Mouse (Mus musculus) heart, postnatal 36 days (tissue): ENCODE data around the gene Myt1. TPM values are rescaled to one million over a fixed set of nuclear protein-coding genes. Genes with fewer than 3 reads are reported as not detected.
A peak's percentile ranks its signal among the peaks of the same experiment; 100 is the strongest.

ENCODE experiments used
- DNase-seq, 2 experiments: peaks; one replicate each; pipeline ENCODE4 v3.0.0; 2021 to 2022
- intact Hi-C: fragments of 180-260 bp; cut with DNase I; formaldehyde crosslinking; loops from one replicate; pipeline ENCODE4 v1.15.1; 2025
- total RNA-seq, 2 experiments: library from RNA; stranded (reverse); gene quantifications; 2 replicates each; pipeline ENCODE4 v1.2.3; 2021

The Myt1 gene
- not detected for total RNA-seq

GRCm38 (mm10) chr2:181763006-181763830, at the start of gene Myt1:
Myt1 (plus strand) TSS chr2:181763332.
- intact Hi-C loops, result no loop called here
- no peak for DNase-seq

- intact Hi-C loops, result no loop called here
- DNase-seq, result no peak
Observed at GRCm38 (mm10) chr2:181713749-181714148, 49.4 kb upstream of the Myt1 start.

DNA sequence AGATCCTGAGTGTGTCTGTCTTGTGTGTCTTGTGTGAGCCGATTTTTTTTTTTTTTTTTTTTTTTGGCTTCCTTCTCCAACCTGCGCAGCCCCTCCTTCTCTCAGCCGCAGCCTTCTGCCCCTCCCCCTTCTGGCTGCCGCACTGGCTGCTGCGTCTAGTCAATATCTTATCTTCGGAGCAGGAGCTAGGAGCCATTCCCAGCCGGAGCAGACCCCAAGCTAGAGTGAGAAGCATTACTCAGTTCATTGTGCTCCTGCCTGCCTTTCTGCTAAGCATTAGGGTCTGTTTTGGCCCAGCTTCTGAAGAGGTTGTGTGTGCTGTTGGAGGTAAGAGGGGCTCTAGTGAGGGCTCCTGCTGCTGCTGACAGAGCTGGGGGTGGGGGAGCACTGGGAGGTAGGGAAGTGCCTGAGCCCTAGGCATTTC, 48.2 kb upstream of the Myt1 start, which contains the start of gene Oprl1:
Gene Oprl1 (plus strand): TSS at position 114 of the 424 bp plus-strand sequence.
- DNase-seq, result no peak
- intact Hi-C loops, result no loop called here

- intact Hi-C loops, result no loop called here
- no peak for DNase-seq
Observed at GRCm38 (mm10) chr2:181715382-181715781, 47.8 kb upstream of the Myt1 start.

DNA sequence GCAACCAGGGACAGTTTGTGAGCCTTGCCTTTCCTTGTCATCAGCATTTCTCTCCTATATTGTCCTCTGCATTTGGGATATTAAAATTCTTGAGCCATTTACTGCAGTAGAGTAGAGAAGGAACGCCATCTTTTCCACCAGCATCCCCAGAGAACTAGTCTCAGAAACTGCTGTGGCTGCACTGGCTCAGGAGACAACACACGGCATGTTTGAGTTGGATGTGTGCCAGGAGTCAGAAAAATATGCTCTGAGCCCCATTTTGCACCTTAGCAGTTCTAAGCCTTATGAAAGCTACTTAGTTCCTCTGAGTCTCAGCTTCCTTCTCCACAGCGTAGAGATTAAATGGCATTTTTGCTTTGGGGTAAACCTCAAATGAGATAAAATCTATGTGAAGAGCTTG, 46.1 kb upstream of the Myt1 start:
- intact Hi-C loops, result no loop called here
- no peak for DNase-seq

- DNase-seq, result no peak
- intact Hi-C loops, result no loop called here
Observed at GRCm38 (mm10) chr2:181720061-181720460, 43.1 kb upstream of the Myt1 start.

DNA sequence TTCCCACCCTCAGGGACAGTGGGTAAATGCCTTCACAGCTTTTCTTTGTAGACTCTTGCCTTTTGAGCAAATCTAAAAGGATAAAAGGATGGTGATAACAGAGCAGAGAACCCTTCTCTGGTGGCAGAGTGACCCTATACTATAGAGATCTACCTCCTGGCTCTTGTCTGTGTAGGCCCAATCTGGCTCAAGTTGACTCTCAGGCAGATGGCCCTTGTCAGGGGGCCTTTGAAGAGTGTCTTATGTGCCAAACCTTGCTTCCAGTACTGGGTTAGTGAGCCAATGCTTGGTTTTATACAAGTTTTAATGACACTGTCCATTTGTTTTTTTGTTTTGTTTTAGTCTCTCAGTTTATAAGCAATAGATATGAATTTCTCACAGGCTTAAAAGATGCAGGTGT, 41.9 kb upstream of the Myt1 start:
- intact Hi-C loops, result no loop called here
- no peak for DNase-seq

DNA sequence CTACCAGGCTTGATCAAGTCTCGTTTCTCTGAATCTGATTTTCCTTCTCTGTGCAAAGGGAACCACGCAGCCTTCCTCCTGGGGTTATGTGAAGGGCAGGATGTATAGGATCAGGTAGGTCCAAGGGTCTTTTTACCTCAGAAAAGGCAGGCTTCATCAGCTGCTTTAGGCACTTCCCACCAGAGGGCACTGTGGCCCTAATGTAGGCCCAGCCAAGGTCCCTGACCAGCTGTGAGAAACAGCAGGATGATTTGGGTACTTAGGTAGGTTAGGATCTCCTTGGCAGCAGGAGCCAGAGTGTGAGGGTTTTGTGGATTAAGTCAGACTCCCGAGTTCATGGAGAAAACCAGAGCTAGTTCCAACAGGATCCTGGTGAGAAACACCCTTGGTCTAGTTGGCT, 40.9 kb upstream of the Myt1 start:
- peak in 1 of 2 experiments; percentile 14 for DNase-seq
- intact Hi-C loops, result loop anchor here (1.0 kb wide), 1 partner anchor 145 kb away; no protein-coding TSS in a partner anchor

GRCm38 (mm10) chr2:181727659-181728262, 35.4 kb upstream of the Myt1 start:
- intact Hi-C loops, result no loop called here
- DNase-seq, result no peak

- intact Hi-C loops, result no loop called here
Observed at GRCm38 (mm10) chr2:181730051-181730450, 33.1 kb upstream of the Myt1 start.

DNA sequence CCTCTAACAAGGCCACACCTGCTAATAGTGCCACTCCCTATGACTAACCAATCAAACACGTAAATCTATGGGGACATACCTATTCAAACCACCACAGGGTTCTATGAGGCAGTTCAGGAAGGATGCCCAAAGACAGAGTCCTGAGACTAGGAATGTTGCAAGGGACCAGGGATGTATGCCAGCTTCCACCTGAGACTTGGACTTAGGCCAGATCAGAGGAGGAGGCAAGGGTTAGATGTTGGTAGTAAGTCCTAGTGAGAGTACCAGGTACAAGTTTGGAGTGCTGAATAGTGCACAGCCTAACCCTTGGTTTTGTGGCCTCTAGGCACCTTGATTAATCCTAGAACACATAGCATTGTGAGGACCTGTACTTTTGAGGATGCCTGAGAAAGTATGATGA, 10.5 kb upstream of the Myt1 start:
- DNase-seq, result no peak
- intact Hi-C loops, result no loop called here

More at GRCm38 (mm10) chr2:181730051-181730450, 33.1 kb upstream of the Myt1 start:
- no peak for DNase-seq

DNA sequence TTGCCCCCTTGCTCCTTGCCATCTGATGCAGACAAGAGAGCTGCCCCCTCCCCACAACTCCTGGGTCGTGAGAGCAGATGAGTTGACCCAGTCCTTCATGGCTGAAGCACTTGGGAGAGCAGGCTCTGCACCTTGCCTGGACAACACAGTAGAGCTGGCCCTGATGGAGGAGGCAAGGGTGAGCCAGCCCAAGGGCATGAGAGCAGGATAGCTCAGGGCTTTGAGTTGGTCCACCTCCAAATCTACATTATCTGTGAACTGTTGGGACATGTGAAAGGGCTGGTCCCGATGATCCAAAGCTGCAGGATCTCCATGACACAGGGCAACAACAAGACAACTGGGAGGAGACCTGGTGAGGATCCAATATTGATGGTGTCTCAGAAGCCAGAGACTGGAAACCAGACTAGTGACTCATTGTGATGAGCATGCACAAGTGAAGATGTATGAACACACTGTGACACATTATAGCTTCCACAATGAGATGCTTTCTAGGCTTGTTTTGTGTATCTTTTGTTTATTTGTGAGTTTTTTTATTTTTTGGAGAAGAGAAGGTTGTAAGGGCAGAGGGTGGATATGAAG, 4.9 kb upstream of the Myt1 start:
- intact Hi-C loops, result no loop called here
- no peak for DNase-seq

GRCm38 (mm10) chr2:181759041-181759440, 4.1 kb upstream of the Myt1 start:
- intact Hi-C loops, result no loop called here
- DNase-seq, result no peak

- intact Hi-C loops, result no loop called here
- no peak for DNase-seq
Observed at GRCm38 (mm10) chr2:181763886-181764527, 875 bp downstream of the Myt1 start.

DNA sequence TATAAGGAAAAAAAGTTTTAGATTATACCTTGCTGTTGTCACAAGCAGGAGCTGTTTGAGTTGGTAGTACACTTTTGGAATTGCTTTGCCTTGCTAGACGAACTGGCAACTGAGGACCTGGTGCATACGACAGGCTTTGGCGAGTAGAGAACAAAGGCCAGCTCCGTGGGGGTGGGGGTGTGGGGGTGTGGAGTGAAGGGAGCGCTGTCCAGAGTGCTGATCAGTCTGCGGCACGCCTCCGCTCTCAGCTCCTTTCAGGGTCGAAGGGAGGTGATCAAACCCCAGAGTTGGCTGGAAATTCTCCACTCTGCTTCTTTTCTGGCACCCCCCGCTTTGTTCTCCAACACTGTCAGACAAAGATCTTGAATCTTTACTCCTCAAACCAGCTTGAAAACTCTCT, 1.5 kb downstream of the Myt1 start:
- DNase-seq, result peak in 1 of 2 experiments; percentile 15
- intact Hi-C loops, result no loop called here

DNA sequence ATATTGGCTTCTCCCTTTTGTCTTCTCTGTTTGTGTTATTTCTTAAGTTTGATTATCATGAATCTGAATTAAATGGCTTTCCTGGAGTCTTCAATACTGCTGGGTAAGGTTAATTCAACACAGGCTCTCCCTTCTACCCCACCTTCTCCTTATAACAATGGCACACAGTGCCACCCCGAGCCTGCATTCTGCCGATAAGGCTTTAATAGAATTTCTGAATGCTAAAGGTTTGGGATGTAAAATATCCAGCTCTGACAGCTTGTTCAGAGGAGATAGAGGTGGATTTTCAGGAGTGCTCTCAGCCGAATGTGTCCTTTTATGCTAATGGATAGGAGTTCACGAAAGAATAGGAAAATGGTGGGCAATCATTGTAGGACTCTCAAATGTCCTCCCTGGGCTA, 2.1 kb downstream of the Myt1 start:
- DNase-seq, result no peak
- intact Hi-C loops, result no loop called here

DNA sequence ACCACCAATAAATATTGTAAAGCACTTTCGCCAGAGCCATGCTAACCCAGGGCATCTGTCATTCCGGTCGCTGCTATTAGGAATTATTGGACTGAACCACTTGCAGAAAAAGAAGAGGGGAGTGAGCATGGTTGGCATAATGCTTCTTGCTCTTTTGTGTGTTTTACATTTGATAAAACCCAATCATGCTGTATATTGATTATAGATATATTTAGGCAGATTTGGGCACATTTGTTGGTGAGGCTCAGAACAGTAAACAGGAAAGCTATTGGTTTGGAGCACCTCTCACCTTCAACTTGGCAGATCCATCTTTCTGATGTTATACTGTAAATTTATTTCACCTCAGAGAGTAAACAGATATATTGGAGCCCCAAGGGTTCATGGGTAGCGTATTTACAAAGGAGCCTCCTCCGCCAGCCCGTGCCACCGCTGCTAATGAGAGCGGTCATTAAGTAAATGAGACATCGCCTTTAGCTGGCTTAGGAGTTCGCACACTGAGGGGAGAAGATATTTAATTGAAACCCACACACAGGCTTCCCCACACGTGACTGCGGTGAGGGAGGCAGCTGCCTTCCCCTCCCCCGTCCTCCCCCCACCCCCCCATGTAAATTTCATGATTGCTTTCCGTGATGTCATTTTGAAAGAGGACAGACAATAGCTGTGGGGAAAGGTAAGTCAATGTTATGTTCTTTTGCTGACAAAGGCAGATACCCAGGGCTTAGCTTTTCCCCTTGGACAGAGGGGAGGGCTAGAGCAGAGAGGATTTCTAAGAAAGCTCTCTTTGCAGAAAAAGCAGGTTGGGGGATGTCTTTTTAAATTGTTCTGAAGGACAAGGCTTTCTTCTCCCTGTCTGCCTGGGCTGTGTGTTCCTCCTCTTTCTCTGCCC, 3.8 kb downstream of the Myt1 start:
- no peak for DNase-seq
- intact Hi-C loops, result no loop called here

GRCm38 (mm10) chr2:181768451-181768850, 5.3 kb downstream of the Myt1 start:
- intact Hi-C loops, result no loop called here

DNA sequence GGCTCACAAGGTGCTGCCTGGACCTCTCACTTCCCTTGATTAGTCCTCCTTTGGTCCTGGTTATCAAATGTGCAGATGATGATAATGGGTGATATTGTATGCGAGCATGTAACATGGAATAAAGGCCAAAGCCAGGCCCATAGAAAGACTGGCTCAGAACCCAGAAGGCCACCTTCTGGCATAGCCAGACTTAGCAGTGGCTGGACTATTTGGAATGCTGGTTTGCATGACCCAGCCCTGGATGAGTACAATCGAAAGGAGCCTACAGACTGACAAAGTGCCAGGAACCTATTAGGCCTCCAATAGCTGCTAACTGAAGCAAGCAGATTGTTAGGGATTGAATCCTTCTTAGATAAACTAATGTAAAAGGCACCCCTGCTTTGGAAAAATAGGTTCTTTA, 6.3 kb downstream of the Myt1 start:
- intact Hi-C loops, result no loop called here
- no peak for DNase-seq

More at GRCm38 (mm10) chr2:181768451-181768850, 5.3 kb downstream of the Myt1 start:
- DNase-seq, result no peak

DNA sequence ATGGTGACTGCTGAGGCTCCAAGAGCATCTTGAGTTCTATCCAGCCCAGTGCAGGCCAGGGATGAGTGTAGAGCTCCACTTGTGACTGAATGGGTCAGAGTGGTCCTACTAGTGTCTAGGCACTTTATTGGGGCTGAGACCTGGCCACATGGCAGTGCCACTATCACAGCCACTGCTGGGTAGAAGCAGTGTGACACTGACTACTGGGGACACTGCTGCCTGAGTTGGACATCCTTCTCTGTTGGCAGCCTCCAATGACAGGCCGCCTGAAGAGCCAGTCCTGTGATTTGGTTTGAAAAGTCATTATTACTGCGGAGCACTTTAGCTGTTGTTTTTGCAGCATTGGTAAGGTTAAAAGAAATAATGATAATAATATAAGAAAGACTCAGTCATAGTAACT, 10.1 kb downstream of the Myt1 start:
- DNase-seq, result no peak
- intact Hi-C loops, result no loop called here
